Mouse (Mus musculus) embryonic facial prominence, embryonic 14.5 days (tissue): ENCODE data around the gene Sytl1. TPM values are rescaled to one million over a fixed set of nuclear protein-coding genes. Genes with fewer than 3 reads are reported as not detected.

Source experiments
- ATAC-seq: fragments of 200-750 bp; cut with Nextera tagmentation; 2 replicates; pipeline ENCODE4 v1.8.0; 2017; ENCODE audit warnings: low read depth, moderate number of reproducible peaks, moderate TSS enrichment
- DNase-seq: peaks from one replicate; pipeline ENCODE4 v3.0.0-alpha.2; 2015; ENCODE audit warnings: low spot score
- H3K27ac ChIP-seq: fragments of 300-500 bp; sonication (generic); replicated peaks from 2 replicates; pipeline ENCODE4 v1.5.1; 2014; ENCODE audit warnings: low read depth, mild to moderate bottlenecking, low read length, moderate library complexity
- H3K27me3 ChIP-seq: fragments of 300-500 bp; sonication (generic); replicated peaks from 2 replicates; pipeline ENCODE4 v1.6.1; 2014; ENCODE audit warnings: low read length; ENCODE audit not compliant: control insufficient read depth, insufficient read depth
- H3K36me3 ChIP-seq: fragments of 300-500 bp; sonication (generic); 2 replicates; pipeline ENCODE4 v1.6.1; 2014; ENCODE audit warnings: low read length, mixed read lengths; ENCODE audit not compliant: control insufficient read depth, insufficient read depth
- H3K4me1 ChIP-seq: fragments of 300-500 bp; sonication (generic); 2 replicates; pipeline ENCODE4 v1.6.1; 2014; ENCODE audit warnings: antibody characterized with exemption, low read length; ENCODE audit not compliant: control insufficient read depth, insufficient read depth
- H3K4me2 ChIP-seq: fragments of 300-500 bp; sonication (generic); 2 replicates; pipeline ENCODE4 v1.6.1; 2014; ENCODE audit warnings: low read depth, mild to moderate bottlenecking, low read length, moderate library complexity, mixed read lengths
- H3K4me3 ChIP-seq: fragments of 300-500 bp; sonication (generic); 2 replicates; pipeline ENCODE4 v1.5.1; 2014; ENCODE audit warnings: low read depth, mild to moderate bottlenecking, low read length
- H3K9ac ChIP-seq: fragments of 300-500 bp; sonication (generic); 2 replicates; pipeline ENCODE4 v1.6.1; 2014; ENCODE audit warnings: low read depth, mild to moderate bottlenecking, low read length, moderate library complexity, mixed read lengths
- H3K9me3 ChIP-seq: fragments of 300-500 bp; sonication (generic); 2 replicates; pipeline ENCODE4 v1.6.1; 2016; ENCODE audit warnings: low read length; ENCODE audit not compliant: control insufficient read depth
- WGBS: fragments of 180-500 bp; shearing (Covaris S2); extraction: QIAGEN DNeasy Blood & Tissue Kit; methylation state at CpG from one replicate; pipeline ENCODE4 v1.1.7; 2014; 5-methylcytosine and 5-hydroxymethylcytosine counted together
- polyA plus RNA-seq: library from polyadenylated mRNA; unstranded; fragments of >200 nt; fragmentation: Nextera tagmentation; extraction: Ambion mirVana; gene quantifications from 2 replicates; pipeline ENCODE4 v1.2.1, GENCODE M21; 2014

Gene Sytl1
- polyA plus RNA-seq, 1 experiment from 2014 or later: 11.0 TPM

- H3K9me3 ChIP-seq: no peaks in the 10 kb centered on the region
- ATAC-seq (no peak), DNase-seq (no peak)
- no peaks in the 10 kb centered on the region for H3K36me3 ChIP-seq
- WGBS: 83% methylated on average over 5 of the region's 5 CpGs
- no peak overlapping the region for H3K4me2 ChIP-seq
- H3K9ac ChIP-seq: no peak overlapping the region
- H3K27me3 ChIP-seq: no peaks in the 10 kb centered on the region
- H3K4me1 ChIP-seq: peaks cover 22% of the 10 kb centered on the region
- no peak overlapping the region for H3K4me3 ChIP-seq
- no peak overlapping the region for H3K27ac ChIP-seq
Observed at GRCm38 (mm10) chr4:133285950-133286349, 23.0 kb upstream of the Sytl1 start.

- WGBS: 86% methylated on average over 3 of the region's 3 CpGs
- no peaks in the 10 kb centered on the region for H3K27me3 ChIP-seq
- no peak overlapping the region for H3K4me2 ChIP-seq
- H3K9me3 ChIP-seq: no peaks in the 10 kb centered on the region
- peaks cover 23% of the 10 kb centered on the region for H3K4me1 ChIP-seq
- H3K27ac ChIP-seq: no peak overlapping the region
- ATAC-seq (no peak), DNase-seq (no peak)
- no peak overlapping the region for H3K9ac ChIP-seq
- no peak overlapping the region for H3K4me3 ChIP-seq
- H3K36me3 ChIP-seq: no peaks in the 10 kb centered on the region
Observed at GRCm38 (mm10) chr4:133285299-133285698, 22.4 kb upstream of the Sytl1 start.

GRCm38 (mm10) chr4:133282656-133283055, 19.7 kb upstream of the Sytl1 start:
- H3K4me3 ChIP-seq: no peak overlapping the region
- 27% methylated on average over 4 of the region's 4 CpGs for WGBS

GRCm38 (mm10) chr4:133281951-133282481, 19.1 kb upstream of the Sytl1 start:
- DNase-seq: peak; percentile 86
- peak overlapping the region; percentile 16 for H3K4me2 ChIP-seq
- no peaks in the 10 kb centered on the region for H3K27me3 ChIP-seq
- WGBS: 15% methylated on average over 5 of the region's 5 CpGs
- no peaks in the 10 kb centered on the region for H3K9me3 ChIP-seq
- H3K4me3 ChIP-seq: no peak overlapping the region
- ATAC-seq: peak; percentile 41
- H3K27ac ChIP-seq: peak overlapping the region; percentile 89
- no peaks in the 10 kb centered on the region for H3K36me3 ChIP-seq
- peaks cover 31% of the 10 kb centered on the region for H3K4me1 ChIP-seq
- H3K9ac ChIP-seq: peak overlapping the region; percentile 45; the same call in 1 of the 2 replicates

More at GRCm38 (mm10) chr4:133282656-133283055, 19.7 kb upstream of the Sytl1 start:
- H3K4me2 ChIP-seq: peak overlapping the region; percentile 16
- H3K27ac ChIP-seq: peak overlapping the region; percentile 89
- H3K36me3 ChIP-seq: no peaks in the 10 kb centered on the region
- H3K27me3 ChIP-seq: no peaks in the 10 kb centered on the region
- peak overlapping the region; percentile 15; the same call in 1 of the 2 replicates for H3K9ac ChIP-seq
- H3K4me1 ChIP-seq: peaks cover 31% of the 10 kb centered on the region
- DNase-seq: no peak
- H3K9me3 ChIP-seq: no peaks in the 10 kb centered on the region
- ATAC-seq: no peak

GRCm38 (mm10) chr4:133281513-133281912, 18.6 kb upstream of the Sytl1 start:
- H3K9me3 ChIP-seq: no peaks in the 10 kb centered on the region
- ATAC-seq (no peak), DNase-seq (no peak)
- H3K4me2 ChIP-seq: 0 out of 2 replicates have a peak overlapping the region, but pooled peaks have one; percentile 16
- H3K4me3 ChIP-seq: no peak overlapping the region
- WGBS: 27% methylated on average over 7 of the region's 7 CpGs
- peaks cover 33% of the 10 kb centered on the region for H3K4me1 ChIP-seq
- H3K27ac ChIP-seq: peak overlapping the region; percentile 89
- peak overlapping the region; percentile 45; the same call in 1 of the 2 replicates for H3K9ac ChIP-seq
- no peaks in the 10 kb centered on the region for H3K27me3 ChIP-seq
- H3K36me3 ChIP-seq: no peaks in the 10 kb centered on the region

- no peaks in the 10 kb centered on the region; the same call in 1 of the 2 replicates for H3K36me3 ChIP-seq
- no peaks in the 10 kb centered on the region for H3K27me3 ChIP-seq
- peak overlapping the region; percentile 83; the same call in 1 of the 2 replicates for H3K9ac ChIP-seq
- H3K4me1 ChIP-seq: peaks cover 45% of the 10 kb centered on the region
- H3K4me2 ChIP-seq: peak overlapping the region; percentile 72
- 81% methylated on average over 3 of the region's 3 CpGs for WGBS
- DNase-seq (no peak), ATAC-seq (no peak)
- no peaks in the 10 kb centered on the region for H3K9me3 ChIP-seq
- H3K27ac ChIP-seq: peak overlapping the region; percentile 87
- H3K4me3 ChIP-seq: peak overlapping the region; percentile 74
Observed at GRCm38 (mm10) chr4:133278482-133278881, 15.6 kb upstream of the Sytl1 start.

GRCm38 (mm10) chr4:133278067-133278466, 15.2 kb upstream of the Sytl1 start:
- Histone ChIP-seq H3K4me3 (peak overlapping the region; percentile 74), H3K9ac (peak overlapping the region; percentile 83), H3K27ac (peak overlapping the region; percentile 87), H3K36me3 (no peaks in the 10 kb centered on the region; the same call in 1 of the 2 replicates), H3K4me2 (peak overlapping the region; percentile 72), H3K4me1 (peaks cover 43% of the 10 kb centered on the region), H3K27me3 (no peaks in the 10 kb centered on the region), H3K9me3 (no peaks in the 10 kb centered on the region)
- no peak for ATAC-seq
- 16% methylated on average over 6 of the region's 6 CpGs for WGBS
- no peak for DNase-seq

- Histone ChIP-seq H3K4me1 (peaks cover 36% of the 10 kb centered on the region), H3K27ac (peak within 1 kb of the TSS; percentile 87), H3K4me2 (peak within 1 kb of the TSS; percentile 72), H3K9ac (peak within 1 kb of the TSS; percentile 83), H3K36me3 (no peaks in the 10 kb centered on the region; the same call in 1 of the 2 replicates), H3K4me3 (peak within 1 kb of the TSS; percentile 74), H3K9me3 (no peaks in the 10 kb centered on the region), H3K27me3 (no peaks in the 10 kb centered on the region)
- ATAC-seq (peak; percentile 92), DNase-seq (peak; percentile 97)
- WGBS: under 1% methylated on average over 59 of the region's 73 CpGs
Observed at GRCm38 (mm10) chr4:133277104-133278026, 14.5 kb upstream of the Sytl1 start, which contains the start of gene Tmem222. TSS of gene Tmem222 (minus strand) at chr4:133277792.
